Mouse (Mus musculus): ENCODE measurements at regions not wholly inside any gene's neighbourhood (a gene's known extent, or its start where the extent isn't known, plus 50 kb on each side); places are given as distances from the start of the nearest gene placed in this dataset.
A peak's percentile ranks its signal among the peaks of the same experiment; 100 is the strongest.

DNA sequence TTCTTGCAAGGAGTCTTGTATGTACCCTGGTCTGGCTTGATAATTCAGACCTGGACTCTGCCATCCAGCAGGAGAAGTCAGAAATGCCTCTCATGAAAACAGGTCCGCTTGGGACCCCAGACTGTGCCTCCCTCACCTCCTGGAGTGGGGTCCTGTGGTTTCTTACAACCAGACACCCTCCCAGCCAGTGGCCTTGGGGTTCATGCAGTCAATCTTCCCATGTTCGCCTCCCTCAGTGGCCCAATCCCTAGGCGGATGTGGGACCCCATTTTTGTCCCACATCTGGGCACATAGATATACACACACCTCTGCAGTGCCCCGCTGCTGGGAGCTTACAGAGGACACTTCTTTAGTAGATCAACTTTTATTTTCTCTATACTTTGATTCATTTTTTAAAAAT lies 217.7 kb downstream of the Lrfn2 start:
- DNase-seq = no peak

DNA sequence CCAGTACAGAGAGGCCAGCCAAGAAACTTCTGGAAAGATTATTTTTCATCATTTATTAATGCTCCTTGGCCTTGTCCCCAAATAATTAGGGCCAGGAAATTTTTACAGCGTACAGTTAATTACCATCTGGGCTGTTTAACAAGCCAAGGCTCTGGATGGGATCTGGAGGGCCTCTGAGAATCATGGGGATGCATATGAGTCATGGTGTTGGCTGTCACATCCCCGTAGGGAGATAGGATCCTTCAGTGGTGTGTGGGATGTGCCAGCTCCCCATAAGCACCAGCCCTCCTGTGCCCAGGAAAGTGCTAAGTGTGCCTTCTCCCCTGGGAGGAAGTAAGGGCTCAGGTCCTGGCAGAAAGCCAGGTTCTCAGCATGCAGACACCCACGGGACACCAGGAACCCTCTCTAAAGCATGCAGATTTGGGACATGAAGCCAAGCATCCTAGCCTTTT lies 218.8 kb downstream of the Lrfn2 start:
- peak; percentile 34 for DNase-seq

DNA sequence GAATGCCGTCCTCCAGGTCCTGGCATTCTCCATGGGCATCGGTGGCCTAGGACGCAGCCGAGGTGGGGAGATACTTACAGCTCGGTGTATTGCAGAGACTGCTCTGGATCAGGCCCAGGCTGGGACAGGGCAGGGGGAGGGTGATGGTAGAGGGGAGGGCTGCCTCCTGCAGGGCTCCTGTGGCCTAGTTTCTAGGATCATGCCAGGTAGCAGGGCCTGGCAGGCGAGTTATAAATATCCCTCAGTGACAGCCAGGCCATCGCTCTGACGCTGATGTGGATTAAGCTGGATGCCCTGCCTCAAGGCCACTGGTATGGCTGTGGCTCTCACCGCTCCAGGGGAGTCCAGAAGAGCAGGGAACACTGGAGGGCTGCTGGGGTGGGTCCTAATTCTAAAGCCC lies 221.8 kb downstream of the Lrfn2 start:
- DNase-seq = no peak

DNA sequence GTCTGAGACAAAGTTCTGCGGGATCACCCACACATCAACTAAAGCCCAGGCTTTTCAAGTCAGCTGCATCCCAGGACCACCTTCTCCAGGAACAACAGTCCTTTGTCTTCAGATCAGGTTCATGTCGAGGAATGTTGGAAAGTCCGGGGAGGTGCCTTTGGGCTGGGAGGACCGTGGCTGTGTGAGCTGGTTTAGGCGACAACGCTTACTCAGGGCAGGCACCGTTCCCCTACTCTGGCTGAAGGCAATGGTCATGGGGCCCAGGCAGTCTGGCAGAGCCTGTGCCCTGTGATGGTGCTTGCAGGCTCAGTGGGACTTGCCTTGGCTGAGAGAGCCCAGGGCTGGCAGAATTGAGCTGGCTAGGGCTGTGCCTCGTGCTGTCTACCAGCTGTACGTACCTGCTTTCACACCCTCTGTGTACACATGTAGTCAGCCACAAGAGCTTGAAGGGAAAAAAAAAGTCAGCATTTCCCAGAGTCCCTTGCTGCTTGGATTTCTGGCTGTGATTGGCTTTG lies 222.9 kb downstream of the Lrfn2 start:
- no peak for DNase-seq

DNA sequence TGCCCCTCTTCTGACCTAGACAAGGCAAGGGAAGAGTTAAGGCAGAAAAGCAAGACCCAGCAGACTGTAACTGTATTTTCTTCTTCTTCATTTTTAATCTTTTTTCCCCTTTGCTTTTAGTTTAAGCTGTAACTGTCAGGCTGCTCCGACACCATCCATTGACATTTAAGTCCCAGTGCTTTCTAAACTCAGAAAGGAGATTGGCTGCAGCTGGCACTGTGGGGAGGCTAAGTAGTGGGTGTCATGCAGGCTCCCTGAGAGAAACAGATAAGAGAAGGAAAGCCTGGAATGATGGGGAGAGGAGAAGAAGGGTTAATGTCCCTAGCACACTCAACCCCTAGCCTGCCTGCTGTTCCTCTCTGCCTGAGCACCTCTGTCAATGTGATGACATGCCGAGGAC lies 225.4 kb downstream of the Lrfn2 start:
- no peak for DNase-seq

DNA sequence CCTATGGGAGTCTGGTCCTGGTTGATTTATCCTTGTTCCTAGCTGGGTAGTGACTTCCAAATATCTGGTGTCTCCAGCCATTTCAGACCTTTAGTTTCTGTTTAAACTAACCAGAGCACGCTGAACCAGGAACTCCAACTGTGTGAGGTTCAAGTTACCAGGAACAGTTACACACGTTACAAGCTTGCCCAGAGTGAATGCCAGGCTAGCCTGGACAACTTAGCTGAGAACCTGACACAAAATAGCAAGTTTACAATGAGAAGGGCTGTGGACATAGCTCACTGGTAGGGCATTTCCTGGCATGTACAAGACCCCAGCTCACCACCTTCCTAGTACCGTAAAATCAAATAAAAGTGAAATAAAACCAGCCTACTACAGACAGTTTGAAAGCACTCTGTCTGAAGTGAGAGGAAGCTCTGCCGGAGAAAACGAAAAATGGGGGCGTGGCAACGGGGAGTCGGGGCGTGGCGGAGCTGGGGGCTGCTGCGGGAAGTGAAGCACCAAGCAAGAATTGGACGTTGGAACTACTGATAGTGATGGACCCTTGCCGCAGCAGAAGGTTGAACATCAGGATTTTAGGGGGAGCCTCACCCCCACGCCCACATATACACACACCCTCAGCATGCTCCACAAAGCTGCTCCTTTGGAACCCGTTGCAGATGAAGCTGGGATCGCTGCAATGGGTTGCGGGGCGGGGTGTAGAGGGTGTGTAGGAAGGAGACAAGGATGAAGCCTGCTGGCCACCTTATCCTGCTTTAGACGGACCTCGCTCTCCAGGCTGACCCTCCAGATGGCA lies 239.3 kb downstream of the Lrfn2 start:
- no peak for DNase-seq

DNA sequence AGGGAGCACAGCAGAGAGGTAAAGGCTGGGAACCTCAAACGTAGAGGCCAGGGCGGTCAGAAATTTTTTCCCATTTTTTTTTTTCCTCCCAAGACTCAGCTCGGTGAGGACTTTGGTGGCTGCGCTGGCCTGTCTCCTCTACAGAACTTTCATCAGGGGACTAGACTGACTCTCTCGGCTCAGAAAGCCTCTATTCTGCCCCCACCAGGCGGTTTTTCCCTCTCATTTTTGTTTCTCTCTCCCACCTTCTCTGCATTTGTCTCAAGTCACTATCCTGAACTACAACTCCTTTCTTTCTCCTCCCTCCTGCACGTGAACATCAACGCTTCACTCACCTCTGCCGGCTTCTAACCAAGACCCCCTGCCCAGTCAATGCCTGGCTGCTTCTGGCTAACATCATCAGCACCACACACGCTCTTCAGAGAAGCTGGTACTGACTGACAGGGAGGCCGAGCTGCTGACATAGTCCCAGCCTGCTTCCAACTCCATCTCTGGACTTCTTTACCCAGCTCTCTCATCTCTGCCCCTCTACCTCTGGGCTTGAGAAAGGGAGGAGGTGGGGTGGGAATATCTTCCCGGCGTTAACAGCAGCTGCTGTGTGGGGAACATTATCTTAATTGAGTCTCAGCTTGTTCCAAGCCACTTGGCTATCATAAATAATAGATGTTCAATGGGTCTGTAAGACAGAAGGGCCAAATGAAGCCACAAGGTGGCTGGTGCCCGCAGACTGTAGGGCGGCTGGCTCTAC lies 240.0 kb downstream of the Lrfn2 start:
- DNase-seq = no peak

DNA sequence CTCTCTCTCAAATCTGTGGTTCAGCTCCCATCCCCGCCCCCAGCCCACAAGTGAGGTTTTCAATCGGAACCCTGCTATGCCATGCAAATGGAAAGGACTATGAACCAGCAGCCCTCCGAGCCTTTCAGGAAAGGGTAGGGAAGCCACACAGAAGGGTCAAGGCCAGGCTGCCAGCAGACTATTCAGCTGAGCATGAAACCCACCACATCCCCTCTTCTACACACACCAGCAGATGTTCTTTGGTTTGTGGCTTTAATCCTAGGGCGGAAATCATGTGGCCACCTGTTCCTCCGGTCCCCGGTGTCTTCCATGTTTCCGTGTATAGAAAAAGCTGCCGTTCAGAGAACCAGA lies 240.6 kb downstream of the Lrfn2 start:
- no peak for DNase-seq

DNA sequence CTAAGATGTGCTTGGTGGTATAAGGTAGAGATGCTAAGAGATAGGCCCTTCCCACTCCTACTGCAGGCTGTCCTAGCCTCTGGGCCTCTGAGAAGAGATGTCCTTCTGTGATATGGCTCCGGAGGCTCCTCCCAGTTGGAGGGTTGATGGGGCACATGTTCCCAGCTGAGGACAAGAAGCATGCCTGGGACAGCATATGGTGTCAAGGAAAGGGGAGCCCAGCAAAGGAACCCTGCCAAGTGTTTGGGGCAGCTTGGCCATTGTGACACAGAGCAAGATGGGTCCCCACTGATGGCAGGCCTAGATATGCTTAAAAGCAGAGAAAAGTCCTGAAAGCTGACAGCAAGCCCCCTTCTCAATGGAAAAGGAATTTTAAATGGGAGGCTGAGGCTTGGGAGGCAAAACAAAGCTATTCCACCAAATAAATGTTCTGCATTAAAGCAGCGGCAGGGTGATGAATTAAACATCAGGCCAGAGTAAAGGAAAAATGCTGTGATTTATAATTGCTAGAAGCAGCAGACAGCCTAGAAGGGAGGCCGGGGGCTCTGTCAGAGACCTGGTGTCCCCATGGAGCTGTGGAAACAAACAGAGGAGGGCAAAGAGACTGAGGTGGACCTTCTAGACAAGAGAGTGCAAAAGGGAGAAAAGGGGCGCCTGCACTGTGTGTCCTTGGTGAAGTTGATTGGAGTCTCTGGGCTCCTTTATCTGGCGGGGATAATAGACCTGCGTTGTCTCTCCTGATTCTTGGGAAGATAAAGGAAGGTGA lies 246.0 kb downstream of the Lrfn2 start:
- DNase-seq = no peak

DNA sequence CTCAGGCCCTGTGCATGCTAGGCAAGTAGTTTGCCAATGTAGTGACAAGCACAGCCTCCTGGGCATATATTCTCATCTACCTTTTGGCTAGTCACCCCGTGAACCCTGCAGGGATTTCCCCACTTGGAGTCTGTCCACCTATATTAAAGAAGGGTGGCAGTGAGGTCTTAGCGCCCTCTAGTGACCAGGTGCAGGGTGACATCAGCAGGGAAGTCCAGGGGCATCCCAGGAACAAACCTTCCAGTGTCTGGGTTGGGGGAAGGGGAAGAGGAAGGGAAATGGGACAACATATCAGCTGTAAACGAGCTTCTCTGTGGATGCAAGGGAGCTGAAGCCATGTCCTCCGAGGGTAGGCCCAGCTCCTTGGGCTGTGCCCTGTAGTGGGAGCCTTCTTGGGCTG lies 245.7 kb upstream of the Mocs1 start:
- peak; percentile 36 for DNase-seq

DNA sequence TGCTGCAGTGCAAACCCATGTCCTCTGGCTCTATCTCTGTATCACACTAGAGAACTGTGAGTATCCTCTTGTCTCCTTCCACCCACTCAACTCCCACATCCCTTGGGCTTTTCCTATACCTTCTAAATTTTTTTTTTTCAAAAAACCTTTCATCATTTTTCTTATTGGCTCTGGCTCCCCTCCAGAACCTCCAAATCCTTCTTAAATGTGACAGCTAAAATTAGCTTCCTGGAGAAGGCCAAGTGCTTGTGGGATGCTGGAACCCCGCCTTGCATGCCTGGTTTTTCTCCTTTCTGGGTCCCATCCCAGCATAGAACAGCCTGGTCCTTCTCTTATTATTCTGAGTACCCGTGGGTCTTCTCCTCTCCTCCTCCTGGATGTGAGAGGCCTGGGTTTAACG lies 244.2 kb upstream of the Mocs1 start:
- DNase-seq = no peak

DNA sequence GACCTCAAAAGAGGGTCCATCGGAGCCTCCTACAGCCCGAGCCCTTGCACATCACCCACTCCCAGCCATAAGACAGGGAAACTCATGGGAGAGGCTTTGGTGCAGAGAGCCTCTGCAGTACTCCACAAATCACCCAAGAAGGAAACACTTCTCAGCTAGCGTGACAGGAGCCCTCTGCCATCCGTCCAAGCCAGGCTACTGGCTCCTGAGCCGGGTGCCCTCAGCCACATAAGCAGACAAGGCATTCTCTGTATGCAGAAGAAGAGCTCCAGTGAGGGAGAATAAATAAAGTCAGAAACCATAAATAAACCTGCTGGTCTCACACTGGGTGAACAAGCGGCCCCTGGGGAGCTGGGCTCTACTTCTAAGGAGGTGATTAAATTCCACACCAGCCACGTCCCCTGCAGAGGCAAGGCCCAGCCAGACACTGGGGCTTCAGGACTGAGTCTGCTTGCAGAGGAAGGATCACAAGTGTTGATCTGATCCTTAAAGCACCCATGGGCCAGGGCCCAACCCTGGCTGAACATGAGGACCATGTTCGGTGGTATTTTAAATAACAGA lies 243.0 kb upstream of the Mocs1 start:
- DNase-seq = no peak

DNA sequence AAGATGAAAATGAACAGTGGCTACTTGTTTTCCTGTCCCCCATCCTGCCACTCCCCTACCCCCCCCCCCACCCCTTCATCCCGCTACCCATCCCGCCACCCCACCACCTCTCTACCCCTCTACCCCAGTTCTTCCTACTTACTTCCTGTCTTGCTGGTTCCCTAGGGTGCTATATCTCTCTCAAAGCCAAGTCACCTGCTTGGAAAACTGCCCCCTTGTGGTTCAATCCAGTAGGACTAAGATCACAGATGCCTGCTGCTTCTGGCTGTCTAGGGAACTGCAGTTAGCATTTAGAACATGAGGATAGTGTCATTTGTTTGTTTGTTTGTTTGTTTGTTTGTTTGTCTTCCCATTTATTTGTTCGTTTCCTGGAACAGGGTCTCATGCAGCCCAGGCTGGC lies 238.4 kb upstream of the Mocs1 start:
- peak; percentile 63 for DNase-seq

DNA sequence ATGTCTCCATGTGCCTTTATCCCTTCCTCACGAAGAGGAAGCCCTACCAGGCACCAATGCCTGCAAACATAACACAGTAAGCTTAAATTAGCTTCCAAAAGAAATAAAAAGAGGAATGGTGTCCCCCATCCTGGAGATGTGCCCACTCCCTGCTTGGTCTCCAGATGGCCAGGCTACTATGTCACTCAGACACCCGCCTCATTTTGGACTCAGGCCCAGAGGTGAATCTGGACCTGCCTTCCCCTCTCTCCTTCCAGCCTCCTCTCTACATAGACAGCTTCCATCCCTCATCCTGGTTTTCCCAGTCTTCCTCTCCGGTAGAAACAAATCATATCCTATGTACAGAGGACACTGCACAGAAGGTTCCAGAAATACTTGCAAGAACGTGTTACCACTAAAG lies 237.8 kb upstream of the Mocs1 start:
- peak; percentile 91 for DNase-seq

DNA sequence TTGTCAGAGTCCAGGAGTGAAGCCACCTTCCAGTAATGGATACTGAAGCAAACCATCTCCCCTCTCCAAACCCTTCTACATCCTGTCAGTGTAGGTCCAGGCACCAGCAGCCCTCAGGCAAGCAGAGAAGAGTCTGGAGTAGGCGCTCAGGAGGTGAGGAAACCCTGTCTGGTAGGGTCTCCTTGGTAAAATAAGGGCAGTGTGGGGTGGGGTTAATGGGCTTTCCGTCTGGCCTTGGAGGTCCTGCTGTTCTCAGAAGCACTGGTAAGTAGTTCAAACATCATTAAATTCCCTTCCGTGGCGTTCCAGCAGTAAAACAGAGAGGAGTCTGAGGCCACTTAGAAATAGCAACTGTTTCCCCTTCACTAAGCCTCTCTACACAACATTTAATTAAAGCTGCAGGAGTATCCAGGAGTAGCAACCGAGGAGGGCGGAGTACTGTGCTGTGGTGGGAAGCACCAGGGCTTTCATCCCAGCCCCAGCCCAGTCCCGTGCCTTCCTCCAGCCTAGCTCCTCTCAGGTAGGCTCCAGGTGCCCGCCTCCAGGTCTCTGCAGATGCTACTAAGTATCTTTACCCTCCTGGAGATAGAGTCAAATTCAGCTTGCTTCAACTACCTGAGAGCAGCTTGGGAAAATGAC lies 232.0 kb upstream of the Mocs1 start:
- no peak for DNase-seq

DNA sequence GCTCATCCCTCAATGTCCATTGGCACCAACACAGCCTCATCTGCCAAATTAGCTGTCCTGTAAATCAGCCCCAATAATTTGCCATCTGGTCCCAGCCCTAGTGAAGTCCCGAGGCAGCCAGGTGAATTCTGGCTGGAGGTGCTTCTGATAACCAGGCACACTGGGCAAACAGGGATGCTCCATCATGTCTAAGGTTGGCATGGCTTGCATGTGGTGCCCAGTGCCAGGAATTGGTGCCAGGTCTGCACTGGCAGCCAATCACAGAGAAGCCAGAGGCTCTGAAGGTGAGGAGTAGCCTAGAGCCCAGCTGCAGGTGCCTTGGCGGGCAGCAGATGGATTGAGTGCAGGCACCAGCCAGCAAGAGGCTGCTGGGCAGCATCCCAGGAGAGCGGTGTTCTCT lies 226.7 kb upstream of the Mocs1 start:
- peak; percentile 98 for DNase-seq

DNA sequence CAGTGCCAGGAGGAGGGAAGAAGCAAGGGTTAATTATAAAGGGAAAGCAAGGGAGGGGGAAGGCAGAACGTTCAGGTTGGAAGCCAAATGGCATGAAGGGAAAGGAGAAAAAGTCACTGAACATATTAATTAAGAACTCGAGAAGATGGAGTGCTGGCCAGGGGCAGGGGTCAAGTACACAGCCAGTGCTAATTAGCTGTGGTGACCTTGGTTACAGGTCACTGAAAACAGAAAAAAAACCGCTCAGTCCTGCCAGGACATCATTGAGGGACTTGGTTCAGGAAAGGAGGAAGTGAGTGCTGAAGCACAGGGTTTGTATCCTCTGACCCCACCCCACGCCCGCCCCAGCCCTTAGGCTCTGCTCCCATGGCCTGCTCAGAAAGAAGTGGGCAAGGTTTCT lies 223.1 kb upstream of the Mocs1 start:
- no peak for DNase-seq

DNA sequence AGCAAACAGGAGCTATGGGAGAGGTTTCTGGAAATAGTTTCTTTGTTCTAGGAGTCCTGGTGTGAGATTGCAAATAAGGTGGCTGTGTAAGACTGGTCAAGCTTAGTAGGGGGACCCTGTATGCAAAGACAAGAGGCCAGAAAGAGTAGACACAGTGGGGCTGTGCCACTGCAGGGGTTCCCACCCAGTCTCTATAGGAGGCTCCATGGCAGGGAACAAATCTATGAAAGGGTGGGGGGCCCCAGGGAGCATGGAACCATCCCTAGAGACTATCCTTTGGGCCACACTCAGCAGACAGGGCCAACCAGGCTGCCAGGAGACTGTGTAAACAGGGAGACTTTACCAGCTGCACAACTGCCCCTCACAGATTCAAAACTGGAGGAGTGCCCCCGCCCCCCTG lies 222.6 kb upstream of the Mocs1 start:
- DNase-seq = no peak

DNA sequence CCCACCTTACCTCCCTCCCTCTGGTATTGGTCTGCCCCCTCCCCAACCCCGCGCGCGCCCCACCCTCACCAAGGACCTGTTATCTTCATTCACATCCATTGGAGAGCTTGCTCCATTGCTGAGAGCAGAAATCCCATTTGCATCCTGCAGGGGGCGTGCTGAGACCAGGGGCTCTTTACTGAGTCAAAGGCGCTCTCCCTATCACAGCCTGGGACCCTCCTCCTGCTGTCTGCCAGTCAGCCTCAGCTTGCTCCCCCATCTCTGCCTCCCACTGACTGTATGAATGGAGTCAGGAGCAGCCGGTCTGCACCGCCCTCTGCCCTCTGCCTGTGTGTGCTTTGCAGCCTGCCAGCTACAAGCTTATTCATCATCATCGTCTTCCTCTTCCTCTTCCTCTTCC lies 221.5 kb upstream of the Mocs1 start:
- DNase-seq = no peak

DNA sequence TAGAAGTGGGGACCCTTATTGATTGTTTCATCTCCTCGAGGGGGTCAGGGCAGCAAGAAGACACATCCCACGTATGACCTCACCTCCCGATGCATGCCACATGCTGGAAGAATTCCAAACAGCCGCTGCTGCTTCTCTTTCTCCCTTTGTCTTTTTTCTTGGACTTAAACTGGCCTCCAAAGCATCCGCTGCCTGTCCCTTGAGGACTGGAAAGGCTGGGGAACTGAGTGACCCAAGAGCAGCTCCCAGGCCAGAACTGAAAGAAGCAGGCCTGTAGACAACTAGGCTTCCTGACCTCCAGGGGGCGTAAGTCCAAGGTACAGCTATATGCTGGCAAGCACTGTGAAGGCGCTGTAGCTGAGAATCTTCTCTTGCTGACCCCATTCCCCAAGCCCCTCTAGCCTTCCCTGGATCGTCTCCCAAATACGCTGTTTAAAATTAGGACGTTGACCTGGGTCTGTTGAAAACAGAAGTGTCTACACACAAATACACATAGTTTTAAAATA lies 219.8 kb upstream of the Mocs1 start:
- DNase-seq = no peak

DNA sequence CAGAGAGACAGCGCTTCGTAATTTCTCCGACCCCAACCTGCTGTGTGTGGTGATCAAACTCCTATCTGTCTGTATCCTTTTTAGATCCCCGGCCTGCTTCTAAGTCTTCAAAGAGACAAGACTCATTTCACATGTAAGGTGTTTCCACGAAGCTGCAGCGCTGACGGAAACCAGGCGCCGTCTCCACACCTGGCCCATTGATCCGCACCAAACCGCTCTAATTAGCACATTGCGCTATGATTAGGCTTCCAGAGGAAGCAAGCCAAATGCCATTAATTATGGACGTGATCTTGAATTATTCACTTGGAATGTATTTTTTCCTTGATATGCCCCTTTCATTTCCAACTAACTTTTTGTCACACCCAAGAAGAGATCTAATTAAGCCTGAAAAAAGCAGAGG lies 215.2 kb upstream of the Mocs1 start:
- no peak for DNase-seq

DNA sequence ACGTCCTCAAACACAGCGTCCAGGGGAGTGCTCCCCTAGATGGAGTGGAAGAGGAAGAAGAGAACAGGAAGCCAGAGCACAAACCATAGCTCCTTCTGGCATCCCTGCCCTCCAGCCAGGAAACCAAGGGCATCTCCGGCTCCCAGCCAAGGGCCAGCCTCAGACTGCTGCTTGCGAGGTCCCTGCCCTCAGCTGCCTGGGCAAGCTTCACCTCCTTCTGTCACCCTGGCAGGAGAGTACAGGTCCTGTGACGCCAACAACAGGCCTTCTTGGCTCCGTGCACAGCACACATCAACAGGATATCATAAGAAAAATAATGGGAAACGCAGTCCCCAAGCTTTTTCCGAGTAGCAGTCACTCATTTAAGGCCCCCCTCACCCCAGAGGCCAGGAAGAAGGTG lies 212.9 kb upstream of the Mocs1 start:
- DNase-seq = peak; percentile 93
